Mouse (Mus musculus): Measurements from ENCODE around the gene Islr.

- no peak for TF ChIP-seq POLR2A (IDR thresholded peaks at IDR 0.05; ENCODE audit: extremely low read depth, insufficient read depth, low read length)
- TF ChIP-seq CTCF (IDR thresholded peaks at IDR 0.05; ENCODE audit: extremely low read depth, insufficient read depth, low read length) = no peak
Observed at GRCm38 (mm10) chr9:58228777-58229466, 24.8 kb upstream of the Islr start.

Data from cortical plate, adult 2 months (tissue).